Mouse (Mus musculus) ES-Bruce4 (cell line): ENCODE results near the gene Cyp27a1. TPM values are rescaled to one million over a fixed set of nuclear protein-coding genes. Genes with fewer than 3 reads are reported as not detected.

Experiments used
- H3K27ac ChIP-seq: 2 replicates; pipeline ENCODE4 v1.5.1; 2012; ENCODE audit warnings: low read length, inconsistent platforms; ENCODE audit not compliant: insufficient read depth
- H3K27me3 ChIP-seq: 2 replicates; pipeline ENCODE4 v1.6.1; 2012; ENCODE audit warnings: mild to moderate bottlenecking, low read length, inconsistent platforms; ENCODE audit not compliant: control insufficient read depth, poor library complexity, insufficient read depth, severe bottlenecking
- H3K36me3 ChIP-seq: 2 replicates; pipeline ENCODE4 v1.6.1; 2012; ENCODE audit warnings: inconsistent platforms, mild to moderate bottlenecking, low read length, moderate library complexity; ENCODE audit not compliant: control insufficient read depth, poor library complexity, insufficient read depth, severe bottlenecking
- H3K4me1 ChIP-seq: one replicate; pipeline ENCODE4 v1.8.1; 2011; ENCODE audit warnings: low read length; ENCODE audit not compliant: control insufficient read depth, insufficient read depth
- H3K4me3 ChIP-seq: 2 replicates; pipeline ENCODE4 v1.5.1; 2011; ENCODE audit warnings: low read depth, mild to moderate bottlenecking, low read length
- H3K9ac ChIP-seq: 2 replicates; pipeline ENCODE4 v1.6.1; 2012; ENCODE audit warnings: low read depth, mild to moderate bottlenecking, inconsistent platforms; ENCODE audit not compliant: poor library complexity, severe bottlenecking
- H3K9me3 ChIP-seq: replicated peaks from 2 replicates; pipeline ENCODE4 v1.6.1; 2012; ENCODE audit warnings: mild to moderate bottlenecking, low read length, inconsistent platforms; ENCODE audit not compliant: control insufficient read depth, poor library complexity, insufficient read depth, severe bottlenecking
- CTCF ChIP-seq: IDR thresholded peaks from one replicate; pipeline ENCODE4 v1.8.1; 2011; ENCODE audit warnings: low read depth, low read length
- EP300 ChIP-seq: IDR thresholded peaks from 2 replicates; pipeline ENCODE4 v1.6.1; 2011; ENCODE audit warnings: low read depth, low read length; ENCODE audit not compliant: insufficient read depth
- POLR2A ChIP-seq: IDR thresholded peaks from one replicate; pipeline ENCODE4 v1.8.1; 2011; ENCODE audit warnings: low read length; ENCODE audit not compliant: insufficient read depth
- polyA plus RNA-seq: library from polyadenylated mRNA; stranded (reverse); fragments of >200 nt; gene quantifications from 2 replicates; pipeline ENCODE4 v1.2.4, GENCODE M21; 2011; ENCODE audit warnings: low read depth; ENCODE audit not compliant: missing spikeins, insufficient read depth, insufficient read length

The Cyp27a1 gene
- polyA plus RNA-seq, 1 experiment = 1.9 TPM

GRCm38 (mm10) chr1:74687131-74687530 is 26.2 kb upstream of the Cyp27a1 start:
- TF ChIP-seq POLR2A (no peak), EP300 (no peak), CTCF (no peak)
- Histone ChIP-seq H3K4me1 (no peaks in the 10 kb centered on the region), H3K4me3 (no peak overlapping the region), H3K36me3 (peaks cover 72% of the 10 kb centered on the region), H3K9ac (no peak overlapping the region), H3K27ac (no peak overlapping the region), H3K9me3 (no peaks in the 10 kb centered on the region), H3K27me3 (no peaks in the 10 kb centered on the region)

- no peaks in the 10 kb centered on the region for H3K9me3 ChIP-seq
- H3K36me3 ChIP-seq = peaks cover 69% of the 10 kb centered on the region
- no peak overlapping the region for H3K27ac ChIP-seq
- H3K4me1 ChIP-seq = no peaks in the 10 kb centered on the region
- TF ChIP-seq EP300 (no peak), CTCF (no peak), POLR2A (no peak)
- H3K27me3 ChIP-seq = no peaks in the 10 kb centered on the region
- no peak overlapping the region for H3K9ac ChIP-seq
- no peak overlapping the region for H3K4me3 ChIP-seq
Measured at GRCm38 (mm10) chr1:74693891-74694583, 19.3 kb upstream of the Cyp27a1 start.

GRCm38 (mm10) chr1:74695836-74696235 is 17.5 kb upstream of the Cyp27a1 start:
- peaks cover 60% of the 10 kb centered on the region for H3K36me3 ChIP-seq
- TF ChIP-seq EP300 = no peak
- no peak for TF ChIP-seq CTCF
- TF ChIP-seq POLR2A = no peak
- H3K4me1 ChIP-seq = no peaks in the 10 kb centered on the region
- no peak overlapping the region for H3K4me3 ChIP-seq
- H3K9me3 ChIP-seq = no peaks in the 10 kb centered on the region
- H3K9ac ChIP-seq = no peak overlapping the region
- H3K27me3 ChIP-seq = no peaks in the 10 kb centered on the region
- H3K27ac ChIP-seq = no peak overlapping the region

GRCm38 (mm10) chr1:74697416-74697815 is 16.0 kb upstream of the Cyp27a1 start:
- no peaks in the 10 kb centered on the region for H3K4me1 ChIP-seq
- no peak overlapping the region for H3K4me3 ChIP-seq
- peaks cover 48% of the 10 kb centered on the region for H3K36me3 ChIP-seq
- no peaks in the 10 kb centered on the region for H3K27me3 ChIP-seq
- H3K9ac ChIP-seq = no peak overlapping the region
- no peaks in the 10 kb centered on the region for H3K9me3 ChIP-seq
- H3K27ac ChIP-seq = no peak overlapping the region
- TF ChIP-seq EP300 (no peak), POLR2A (no peak), CTCF (no peak)

GRCm38 (mm10) chr1:74698353-74698752 is 15.0 kb upstream of the Cyp27a1 start:
- H3K4me1 ChIP-seq = no peaks in the 10 kb centered on the region
- no peak overlapping the region for H3K4me3 ChIP-seq
- H3K9ac ChIP-seq = no peak overlapping the region
- no peaks in the 10 kb centered on the region for H3K9me3 ChIP-seq
- H3K36me3 ChIP-seq = peaks cover 47% of the 10 kb centered on the region
- no peak overlapping the region for H3K27ac ChIP-seq
- no peaks in the 10 kb centered on the region for H3K27me3 ChIP-seq
- TF ChIP-seq POLR2A = no peak
- TF ChIP-seq CTCF = no peak
- TF ChIP-seq EP300 = no peak

- no peak overlapping the region for H3K9ac ChIP-seq
- H3K4me3 ChIP-seq = no peak overlapping the region
- H3K4me1 ChIP-seq = no peaks in the 10 kb centered on the region
- peaks cover 47% of the 10 kb centered on the region for H3K36me3 ChIP-seq
- H3K9me3 ChIP-seq = no peaks in the 10 kb centered on the region
- H3K27me3 ChIP-seq = no peaks in the 10 kb centered on the region
- TF ChIP-seq POLR2A = no peak
- no peak for TF ChIP-seq CTCF
- TF ChIP-seq EP300 = no peak
- H3K27ac ChIP-seq = no peak overlapping the region
Measured at GRCm38 (mm10) chr1:74698791-74699190, 14.6 kb upstream of the Cyp27a1 start.
